Mouse (Mus musculus) intestine, embryonic 15.5 days (tissue): ENCODE measurements at regions not wholly inside any gene's neighbourhood (a gene's known extent, or its start where the extent isn't known, plus 50 kb on each side); places are given as distances from the start of the nearest gene placed in this dataset.

Source experiments
- ATAC-seq: fragments of 200-750 bp; cut with Nextera tagmentation; 2 replicates; pipeline ENCODE4 v1.8.0; 2017; ENCODE audit warnings: moderate TSS enrichment, moderate library complexity
- H3K27ac ChIP-seq: fragments of 300-500 bp; sonication (generic); 2 replicates; pipeline ENCODE4 v1.5.1; 2015; ENCODE audit warnings: mild to moderate bottlenecking, inconsistent platforms
- H3K27me3 ChIP-seq: fragments of 300-500 bp; sonication (generic); replicated peaks from 2 replicates; pipeline ENCODE4 v1.6.1; 2015; ENCODE audit warnings: inconsistent platforms
- H3K36me3 ChIP-seq: fragments of 300-500 bp; sonication (generic); 2 replicates; pipeline ENCODE4 v1.6.1; 2015; ENCODE audit warnings: inconsistent platforms
- H3K4me1 ChIP-seq: fragments of 300-500 bp; sonication (generic); replicated peaks from 2 replicates; pipeline ENCODE4 v1.6.1; 2015; ENCODE audit warnings: inconsistent platforms
- H3K4me2 ChIP-seq: fragments of 300-500 bp; sonication (generic); replicated peaks from 2 replicates; pipeline ENCODE4 v1.6.1; 2015; ENCODE audit warnings: mild to moderate bottlenecking, inconsistent platforms
- H3K4me3 ChIP-seq: fragments of 300-500 bp; sonication (generic); replicated peaks from 2 replicates; pipeline ENCODE4 v1.5.1; 2015; ENCODE audit warnings: inconsistent platforms
- H3K9ac ChIP-seq: fragments of 300-500 bp; sonication (generic); 2 replicates; pipeline ENCODE4 v1.6.1; 2015; ENCODE audit warnings: inconsistent platforms
- H3K9me3 ChIP-seq: fragments of 300-500 bp; sonication (generic); 2 replicates; pipeline ENCODE4 v1.6.1; 2016; ENCODE audit warnings: inconsistent platforms
- WGBS: fragments of 180-500 bp; shearing (Covaris S2); methylation state at CpG from one replicate; pipeline ENCODE4 v1.1.7; 2015; 5-methylcytosine and 5-hydroxymethylcytosine counted together

- Histone ChIP-seq H3K4me1 (peaks cover 15% of the 10 kb centered on the region), H3K9me3 (no peaks in the 10 kb centered on the region), H3K9ac (peak overlapping the region; percentile 26), H3K4me2 (peak overlapping the region; percentile 54), H3K4me3 (0 out of 2 replicates have a peak overlapping the region, but pooled peaks have one; percentile 23), H3K27ac (no peak overlapping the region), H3K27me3 (no peaks in the 10 kb centered on the region), H3K36me3 (no peaks in the 10 kb centered on the region)
- peak; percentile 41 for ATAC-seq
- WGBS: 11% methylated on average over 18 of the region's 18 CpGs
Observed at GRCm38 (mm10) chr17:87571345-87571932, 64.3 kb upstream of the Epcam start.

- Histone ChIP-seq H3K27me3 (no peaks in the 10 kb centered on the region), H3K4me1 (no peaks in the 10 kb centered on the region), H3K4me2 (no peak overlapping the region), H3K9me3 (peaks cover 5% of the 10 kb centered on the region; the same call in 1 of the 2 replicates), H3K27ac (no peak overlapping the region), H3K4me3 (no peak overlapping the region), H3K36me3 (no peaks in the 10 kb centered on the region), H3K9ac (no peak overlapping the region)
- ATAC-seq: no peak
- WGBS: 51% methylated on average over 6 of the region's 6 CpGs
Observed at GRCm38 (mm10) chr17:87583575-87583974, 52.2 kb upstream of the Epcam start.

GRCm38 (mm10) chr17:87585355-87585754 is 50.4 kb upstream of the Epcam start:
- Histone ChIP-seq H3K36me3 (no peaks in the 10 kb centered on the region), H3K4me1 (no peaks in the 10 kb centered on the region), H3K27me3 (no peaks in the 10 kb centered on the region), H3K4me2 (no peak overlapping the region), H3K9me3 (peaks cover 5% of the 10 kb centered on the region; the same call in 1 of the 2 replicates), H3K9ac (no peak overlapping the region), H3K4me3 (no peak overlapping the region), H3K27ac (no peak overlapping the region)
- ATAC-seq: peak; percentile 80
- 40% methylated on average over 6 of the region's 6 CpGs for WGBS
